22 mouse cellular contexts compared by ENCODE assay signal in the genomic region with DNA sequence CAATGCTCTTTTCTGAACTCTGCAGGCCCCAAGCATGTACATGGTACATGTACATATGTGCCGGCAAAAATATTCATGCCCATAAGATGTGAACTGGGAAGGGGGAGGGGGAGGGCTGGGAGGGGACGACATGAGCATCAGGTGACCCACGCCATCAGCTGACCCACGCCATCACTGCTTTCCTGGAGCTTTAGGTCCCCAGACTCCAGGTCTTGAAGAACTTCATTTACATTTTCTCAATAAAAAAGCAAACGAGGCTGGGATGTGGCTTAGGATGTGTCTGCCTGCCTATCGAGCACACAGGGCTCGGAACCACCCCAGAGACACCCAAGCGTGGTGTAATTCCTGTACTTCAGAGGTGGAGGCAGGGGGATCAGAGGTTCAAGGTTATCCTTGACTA. TPM values are rescaled to one million over a fixed set of nuclear protein-coding genes. Genes with fewer than 3 reads are reported as not detected.
DNase-seq lines count a peak whose midpoint lies in the region; ATAC-seq lines count a peak whose summit lies in the region.
"Had no signal": no experiment of that assay in that cellular context is flagged by ENCODE, and none has a peak within 500 bp of the region (broad histone marks: within the 10 kb centered on the region; RNA-seq: fewer than 3 reads in every experiment).

No protein-coding gene starts in this region.

- no peak overlapping the region for H3K4me2 ChIP-seq in kidney, embryonic 15.5 days
- no peak overlapping the region for H3K4me2 ChIP-seq in embryonic facial prominence, embryonic 13.5 days
- no peak overlapping the region for H3K4me2 ChIP-seq in limb, embryonic 13.5 days (replicated peaks)
- H3K4me2 ChIP-seq in midbrain, embryonic 11.5 days, result no peak overlapping the region
- H3K4me2 ChIP-seq: embryonic facial prominence, embryonic 12.5 days; forebrain, embryonic 13.5 days; hindbrain, embryonic 12.5 days had no signal

- no peaks in the 10 kb centered on the region for H3K27me3 ChIP-seq in kidney, embryonic 15.5 days
- no peaks in the 10 kb centered on the region for H3K27me3 ChIP-seq in embryonic facial prominence, embryonic 13.5 days
- H3K27me3 ChIP-seq in limb, embryonic 13.5 days, result no peaks in the 10 kb centered on the region
- H3K27me3 ChIP-seq in midbrain, embryonic 11.5 days (ENCODE audit: control insufficient read depth, insufficient read depth, low read length), result no peaks in the 10 kb centered on the region
- H3K27me3 ChIP-seq: embryonic facial prominence, embryonic 12.5 days; forebrain, embryonic 13.5 days; Patski had no signal

- H3K9ac ChIP-seq in kidney, embryonic 15.5 days, result no peak overlapping the region
- H3K9ac ChIP-seq in embryonic facial prominence, embryonic 13.5 days, result no peak overlapping the region
- no peak overlapping the region for H3K9ac ChIP-seq in limb, embryonic 13.5 days
- H3K9ac ChIP-seq in midbrain, embryonic 11.5 days (ENCODE audit: low read length), result no peak overlapping the region
- H3K9ac ChIP-seq: embryonic facial prominence, embryonic 12.5 days; forebrain, embryonic 13.5 days; forebrain, postnatal 0 days; hindbrain, embryonic 12.5 days had no signal

- H3K9me3 ChIP-seq in kidney, embryonic 15.5 days (replicated peaks), result no peaks in the 10 kb centered on the region
- H3K9me3 ChIP-seq in embryonic facial prominence, embryonic 13.5 days, result no peaks in the 10 kb centered on the region
- no peaks in the 10 kb centered on the region for H3K9me3 ChIP-seq in limb, embryonic 13.5 days
- no peaks in the 10 kb centered on the region for H3K9me3 ChIP-seq in midbrain, embryonic 11.5 days (ENCODE audit: control insufficient read depth, low read length)
- H3K9me3 ChIP-seq: embryonic facial prominence, embryonic 12.5 days; forebrain, embryonic 13.5 days; heart, embryonic 10.5 days; hindbrain, embryonic 12.5 days had no signal

- no peak for DNase-seq in kidney, adult 9 months
- peak; percentile 54 for DNase-seq in ES-CJ7 (ENCODE audit: low read depth, low spot score)
- DNase-seq in frontal cortex, postnatal 14 days (ENCODE audit: low spot score in 2 of 2), result no peak
- DNase-seq in midbrain, embryonic 11.5 days (ENCODE audit: low spot score, missing footprints), result no peak
- DNase-seq in lung, adult 18-20 months, result no peak
- DNase-seq: adrenal gland, adult 2 months; adrenal gland, postnatal 25 days; cerebellum, adult 18-20 months; cerebellum, postnatal 10 days; embryo, embryonic 11 days; forebrain, postnatal 0 days; heart, adult 18-20 months; heart, postnatal 10 days had no signal

- ATAC-seq in kidney, embryonic 15.5 days (replicated peaks; ENCODE audit: low FRiP score), result no peak
- ATAC-seq in embryonic facial prominence, embryonic 13.5 days (ENCODE audit: insufficient number of reproducible peaks, insufficient read depth, low FRiP score, low TSS enrichment, low read depth), result no peak
- ATAC-seq in limb, embryonic 13.5 days (ENCODE audit: low FRiP score, low read depth), result no peak
- no peak for ATAC-seq in midbrain, embryonic 11.5 days (ENCODE audit: low FRiP score)
- ATAC-seq: forebrain, embryonic 13.5 days; forebrain, postnatal 0 days; hindbrain, embryonic 16.5 days; Patski had no signal

- 81% methylated on average over 8 of the region's 8 CpGs for WGBS in kidney, embryonic 15.5 days
- 75% methylated on average over 8 of the region's 8 CpGs for WGBS in embryonic facial prominence, embryonic 13.5 days
- WGBS in limb, embryonic 13.5 days, result 65% methylated on average over 8 of the region's 8 CpGs
- 78% methylated on average over 8 of the region's 8 CpGs for WGBS in midbrain, embryonic 11.5 days

- H3K4me1 ChIP-seq in kidney, embryonic 15.5 days, result peaks cover 35% of the 10 kb centered on the region
- peaks cover 36% of the 10 kb centered on the region for H3K4me1 ChIP-seq in embryonic facial prominence, embryonic 13.5 days
- peaks cover 40% of the 10 kb centered on the region for H3K4me1 ChIP-seq in limb, embryonic 13.5 days
- H3K4me1 ChIP-seq in midbrain, embryonic 11.5 days (ENCODE audit: control insufficient read depth, insufficient read depth, low read length), result no peaks in the 10 kb centered on the region

- no peaks in the 10 kb centered on the region for H3K36me3 ChIP-seq in kidney, embryonic 15.5 days
- H3K36me3 ChIP-seq in embryonic facial prominence, embryonic 13.5 days, result peaks cover 9% of the 10 kb centered on the region
- peaks cover 7% of the 10 kb centered on the region for H3K36me3 ChIP-seq in limb, embryonic 13.5 days
- no peaks in the 10 kb centered on the region for H3K36me3 ChIP-seq in midbrain, embryonic 11.5 days (ENCODE audit: control insufficient read depth, insufficient read depth, low read length)

- H3K27ac ChIP-seq in kidney, embryonic 15.5 days, result peak overlapping the region; percentile 71; the same call in 1 of the 2 replicates
- peak overlapping the region; percentile 86 for H3K27ac ChIP-seq in embryonic facial prominence, embryonic 13.5 days
- H3K27ac ChIP-seq in limb, embryonic 13.5 days, result peak overlapping the region; percentile 85
- no peak overlapping the region for H3K27ac ChIP-seq in midbrain, embryonic 11.5 days (ENCODE audit: low read depth, low read length)
- H3K27ac ChIP-seq: forebrain, embryonic 13.5 days had no signal

- no peak overlapping the region for H3K4me3 ChIP-seq in kidney, embryonic 15.5 days (replicated peaks)
- no peak overlapping the region for H3K4me3 ChIP-seq in embryonic facial prominence, embryonic 13.5 days
- no peak overlapping the region for H3K4me3 ChIP-seq in limb, embryonic 13.5 days
- H3K4me3 ChIP-seq in midbrain, embryonic 11.5 days (ENCODE audit: low read depth, low read length), result no peak overlapping the region
- H3K4me3 ChIP-seq: embryonic facial prominence, embryonic 12.5 days; forebrain, embryonic 13.5 days; heart, embryonic 10.5 days; hindbrain, embryonic 12.5 days had no signal

RNA-seq across cellular contexts. Expression of gene Snai1, which starts 9.4 kb away (rescaled TPM):
- 34.3 and 37.7 TPM in 2 replicates for polyA plus RNA-seq in kidney, embryonic 15.5 days (2015; fragmentation: Nextera tagmentation; extraction: Ambion mirVana)
- polyA plus RNA-seq in embryonic facial prominence, embryonic 13.5 days (2015; fragmentation: Nextera tagmentation; extraction: Ambion mirVana), result 113 and 129 TPM in 2 replicates
- polyA plus RNA-seq in limb, embryonic 13.5 days (2015; fragmentation: Nextera tagmentation; extraction: Ambion mirVana), result 72.6 and 76.0 TPM in 2 replicates
- 18.4 and 20.8 TPM in 2 replicates for polyA plus RNA-seq in midbrain, embryonic 11.5 days (2014; fragmentation: Nextera tagmentation; extraction: Ambion mirVana)

RNA-seq across cellular contexts. Expression of gene Spata2, which starts 54.8 kb away (rescaled TPM):
- 17.8 and 17.9 TPM in 2 replicates for polyA plus RNA-seq in kidney, embryonic 15.5 days (2015; fragmentation: Nextera tagmentation; extraction: Ambion mirVana)
- 15.4 TPM in 2 replicates for polyA plus RNA-seq in embryonic facial prominence, embryonic 13.5 days (2015; fragmentation: Nextera tagmentation; extraction: Ambion mirVana)
- 13.4 and 14.5 TPM in 2 replicates for polyA plus RNA-seq in limb, embryonic 13.5 days (2015; fragmentation: Nextera tagmentation; extraction: Ambion mirVana)
- 15.6 and 15.8 TPM in 2 replicates for polyA plus RNA-seq in midbrain, embryonic 11.5 days (2014; fragmentation: Nextera tagmentation; extraction: Ambion mirVana)

RNA-seq across cellular contexts. Expression of gene Rnf114, which starts 55.0 kb away (rescaled TPM):
- 89.9 and 91.9 TPM in 2 replicates for polyA plus RNA-seq in kidney, embryonic 15.5 days (2015; fragmentation: Nextera tagmentation; extraction: Ambion mirVana)
- polyA plus RNA-seq in embryonic facial prominence, embryonic 13.5 days (2015; fragmentation: Nextera tagmentation; extraction: Ambion mirVana), result 88.4 and 91.9 TPM in 2 replicates
- 90.8 and 93.6 TPM in 2 replicates for polyA plus RNA-seq in limb, embryonic 13.5 days (2015; fragmentation: Nextera tagmentation; extraction: Ambion mirVana)
- polyA plus RNA-seq in midbrain, embryonic 11.5 days (2014; fragmentation: Nextera tagmentation; extraction: Ambion mirVana), result 140 and 150 TPM in 2 replicates
